Mouse (Mus musculus) retina, postnatal 1 day (tissue): Measurements from ENCODE around the gene Pitpnc1.
"Not testable (repeated sequence)": the region's sequence is repeated elsewhere in the genome, so short reads cannot be mapped to it uniquely, and the experiment has no call there.

Experiments used
- DNase-seq: peaks from one replicate; pipeline ENCODE4 v3.0.0-alpha.2; 2012

Gene Pitpnc1

DNA sequence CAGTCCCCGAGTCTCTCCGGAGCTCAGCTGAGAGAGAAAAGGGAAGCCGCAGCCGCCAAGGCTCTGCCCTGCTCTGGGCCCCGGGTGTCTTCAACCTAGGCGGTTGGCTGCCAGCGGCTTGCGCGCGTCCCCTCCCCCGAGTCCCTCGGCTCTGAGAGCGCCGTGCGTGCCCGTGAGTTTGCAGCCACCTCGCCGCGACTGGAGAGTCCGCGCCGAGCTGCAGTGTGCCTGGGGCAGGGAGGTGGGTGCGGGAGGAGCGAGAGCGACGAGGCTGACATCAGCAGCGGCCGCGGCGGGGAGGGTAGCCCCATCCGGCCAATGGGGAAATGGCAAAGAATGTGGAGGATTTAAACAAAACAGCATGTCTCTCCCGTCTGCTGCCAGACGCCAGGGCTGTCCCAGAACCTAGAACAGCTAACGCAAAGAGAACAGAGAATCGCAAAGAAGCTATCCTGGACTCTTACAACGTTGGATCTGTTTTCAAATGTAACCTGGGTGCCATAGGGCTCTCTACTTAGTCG, at the start of gene Pitpnc1:
Gene Pitpnc1, minus strand, starts transcription at position 179 of the 521 bp plus-strand sequence.
- DNase-seq = peak; percentile 92

- no peak for DNase-seq
These were observed 48.3 kb upstream of the Pitpnc1 start for GRCm38 (mm10) chr11:107518645-107519429.

DNA sequence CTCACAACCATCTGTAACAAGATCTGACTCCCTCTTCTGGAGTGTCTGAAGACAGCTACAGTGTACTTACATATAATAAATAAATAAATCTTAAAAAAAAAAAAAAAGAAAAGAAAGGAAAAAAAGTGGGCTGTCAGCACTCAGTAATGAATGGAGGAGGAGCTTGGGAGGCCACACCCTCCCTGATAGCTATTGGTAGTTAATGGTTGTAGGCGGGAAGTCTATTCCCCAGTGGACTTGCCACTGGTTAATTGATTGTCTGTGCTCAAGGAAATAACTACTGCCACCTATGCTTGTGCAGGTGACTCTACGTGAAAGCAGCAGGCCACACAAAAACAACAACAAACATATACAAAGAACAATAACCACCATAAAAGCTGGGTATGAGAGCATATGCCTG, 45.9 kb upstream of the Pitpnc1 start:
- no peak for DNase-seq

- DNase-seq = no peak
These were observed 42.5 kb upstream of the Pitpnc1 start for GRCm38 (mm10) chr11:107513047-107513446.

- peak; percentile 73 for DNase-seq
These were observed 41.5 kb upstream of the Pitpnc1 start for GRCm38 (mm10) chr11:107511954-107512353.

GRCm38 (mm10) chr11:107510362-107511269, 40.1 kb upstream of the Pitpnc1 start:
- peak; percentile 35 for DNase-seq

DNA sequence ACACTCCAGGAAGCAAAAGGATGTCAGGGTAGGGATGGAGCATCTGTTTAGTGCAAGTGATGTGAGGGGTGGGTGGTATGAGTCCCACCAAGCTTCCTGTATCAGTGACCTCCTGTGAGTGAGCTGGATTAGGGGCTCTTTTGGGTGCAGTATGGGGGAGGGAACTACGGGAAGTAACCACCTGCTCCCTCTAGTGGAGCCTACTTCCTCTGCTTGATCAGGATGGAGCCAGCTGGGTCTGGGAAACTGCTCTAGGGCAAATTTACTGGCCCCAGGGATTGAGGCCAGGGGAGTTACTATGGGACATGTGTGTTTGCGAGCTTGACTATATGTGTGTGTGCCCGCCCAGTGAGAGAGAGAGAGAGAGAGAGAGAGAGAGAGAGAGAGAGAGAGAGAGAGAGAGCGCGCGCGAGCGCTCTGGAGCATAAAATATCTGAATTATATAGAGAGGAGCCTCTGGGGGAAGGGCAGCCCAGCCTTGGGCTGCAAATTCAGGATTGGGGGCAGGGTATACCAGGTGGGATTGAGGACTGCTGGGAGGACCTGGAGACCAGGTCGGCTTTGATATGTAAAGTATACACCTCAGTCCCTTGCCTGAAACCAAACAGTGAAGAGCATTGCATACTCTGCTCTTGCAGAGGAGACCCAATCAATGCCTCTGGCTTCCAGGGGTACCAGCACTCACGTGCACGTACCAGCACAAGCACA, 39.3 kb upstream of the Pitpnc1 start:
- peak; percentile 77 for DNase-seq

DNA sequence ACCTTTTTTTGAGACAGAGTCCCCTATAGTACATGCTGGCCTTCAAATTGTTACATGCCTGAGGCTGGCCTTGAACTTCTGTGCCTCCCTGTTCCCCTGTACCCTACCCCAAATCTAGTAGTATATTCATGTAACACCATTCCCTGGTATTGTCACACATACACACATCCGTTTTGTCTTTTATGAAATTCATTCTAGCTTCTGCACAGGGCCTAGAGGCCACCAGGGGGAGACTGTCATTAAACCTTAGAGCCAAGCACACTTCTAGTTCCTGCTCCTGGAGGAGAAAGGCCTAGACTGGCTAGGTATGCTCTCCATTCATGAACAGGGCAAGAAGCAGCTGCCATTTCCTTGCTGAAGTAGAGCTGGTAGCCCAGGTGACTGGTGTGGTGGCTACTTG, 35.8 kb upstream of the Pitpnc1 start:
- DNase-seq = peak; percentile 46

GRCm38 (mm10) chr11:107504364-107504763, 33.9 kb upstream of the Pitpnc1 start:
- not testable (repeated sequence) for DNase-seq

- no peak for DNase-seq
These were observed 32.3 kb upstream of the Pitpnc1 start for GRCm38 (mm10) chr11:107502801-107503200.

DNA sequence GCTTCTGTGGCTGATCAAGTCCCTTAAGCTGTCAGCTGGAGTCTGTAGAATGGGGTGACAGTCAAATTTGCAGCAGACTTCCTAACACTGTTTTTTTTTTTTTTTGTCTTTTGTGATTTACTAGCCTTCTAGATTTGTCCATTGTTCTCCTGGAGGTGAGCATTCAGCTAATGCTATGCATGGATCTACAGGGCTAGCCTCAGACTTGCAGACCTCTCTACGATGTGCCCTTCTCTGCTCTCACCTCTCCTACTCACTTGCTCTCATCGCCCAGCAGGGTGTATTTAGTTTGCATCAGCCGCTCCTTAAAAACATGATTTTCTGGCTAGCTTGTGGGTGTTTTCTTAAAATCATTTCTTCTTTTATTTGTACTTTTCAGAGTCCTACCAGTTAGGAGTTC, 13.8 kb upstream of the Pitpnc1 start:
- no peak for DNase-seq

DNA sequence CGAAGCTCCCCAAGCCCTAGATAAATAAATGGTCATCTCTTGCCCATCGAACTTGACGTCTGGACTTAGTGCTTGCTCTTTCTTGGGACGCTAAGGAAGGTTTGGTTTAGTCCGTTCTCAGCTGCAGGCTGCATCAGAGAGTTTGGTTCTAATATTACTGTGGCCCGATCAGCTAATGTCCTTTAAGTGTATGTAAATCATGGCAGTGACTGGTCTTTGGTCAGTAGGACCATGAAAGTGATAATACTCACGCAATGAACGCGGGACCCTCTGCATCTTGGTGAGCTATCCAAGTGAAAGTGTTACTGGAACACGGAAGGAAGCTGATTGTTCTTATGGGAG, 9.3 kb upstream of the Pitpnc1 start:
- DNase-seq = no peak

GRCm38 (mm10) chr11:107479053-107479861, 8.8 kb upstream of the Pitpnc1 start, which contains the start of gene Psmd12:
Gene Psmd12 (plus strand): TSS chr11:107479484.
- peak; percentile 97 for DNase-seq

GRCm38 (mm10) chr11:107473137-107473820, 2.8 kb upstream of the Pitpnc1 start:
- peak; percentile 94 for DNase-seq

DNA sequence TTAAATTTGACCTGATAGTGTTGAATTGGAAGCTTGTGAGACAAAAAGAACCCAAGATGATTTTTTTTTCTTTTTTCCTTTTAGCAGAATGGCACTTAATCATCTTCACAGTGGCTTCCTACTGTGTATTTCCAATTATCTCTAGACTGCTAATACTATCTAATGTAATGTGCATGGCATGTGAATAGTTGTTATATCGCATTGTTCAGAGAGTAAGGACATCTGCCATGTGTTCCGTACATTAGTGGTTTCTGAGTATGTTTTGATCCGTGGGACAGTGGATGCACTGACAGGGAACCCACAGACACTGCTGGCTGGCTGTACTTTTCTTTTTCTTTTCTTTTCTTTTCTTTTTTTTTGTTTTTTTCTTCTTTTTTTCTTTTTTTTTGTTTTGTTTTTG, 1.8 kb upstream of the Pitpnc1 start:
- no peak for DNase-seq

GRCm38 (mm10) chr11:107471071-107471720, 697 bp upstream of the Pitpnc1 start:
- no peak for DNase-seq

- peak; percentile 66 for DNase-seq
These were observed 752 bp downstream of the Pitpnc1 start for GRCm38 (mm10) chr11:107469523-107470371.

DNA sequence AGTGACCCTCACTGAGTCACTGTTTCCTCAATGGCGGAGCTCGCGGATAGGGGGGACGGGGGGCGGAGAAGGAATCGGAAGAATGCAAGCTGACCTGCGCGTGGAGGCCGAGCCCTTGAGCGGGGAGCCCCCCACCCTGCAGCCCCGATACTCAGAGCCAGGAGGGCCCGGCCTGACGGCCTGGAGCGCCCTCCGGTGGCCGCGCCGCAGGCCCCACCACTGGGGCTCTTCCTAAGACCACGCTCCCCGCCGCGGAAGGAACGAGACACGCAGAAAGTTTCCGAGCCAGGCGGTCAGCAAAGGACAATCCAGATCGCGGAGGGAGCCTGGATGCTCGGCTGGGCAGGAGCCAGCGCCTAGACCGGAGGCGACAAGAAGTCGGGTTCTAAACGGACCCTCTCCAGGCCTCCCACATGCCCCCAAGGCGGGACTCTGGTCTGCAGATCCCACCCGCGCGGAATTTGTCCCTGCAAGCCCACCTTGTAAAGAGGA, 1.4 kb downstream of the Pitpnc1 start:
- DNase-seq = peak; percentile 89

DNA sequence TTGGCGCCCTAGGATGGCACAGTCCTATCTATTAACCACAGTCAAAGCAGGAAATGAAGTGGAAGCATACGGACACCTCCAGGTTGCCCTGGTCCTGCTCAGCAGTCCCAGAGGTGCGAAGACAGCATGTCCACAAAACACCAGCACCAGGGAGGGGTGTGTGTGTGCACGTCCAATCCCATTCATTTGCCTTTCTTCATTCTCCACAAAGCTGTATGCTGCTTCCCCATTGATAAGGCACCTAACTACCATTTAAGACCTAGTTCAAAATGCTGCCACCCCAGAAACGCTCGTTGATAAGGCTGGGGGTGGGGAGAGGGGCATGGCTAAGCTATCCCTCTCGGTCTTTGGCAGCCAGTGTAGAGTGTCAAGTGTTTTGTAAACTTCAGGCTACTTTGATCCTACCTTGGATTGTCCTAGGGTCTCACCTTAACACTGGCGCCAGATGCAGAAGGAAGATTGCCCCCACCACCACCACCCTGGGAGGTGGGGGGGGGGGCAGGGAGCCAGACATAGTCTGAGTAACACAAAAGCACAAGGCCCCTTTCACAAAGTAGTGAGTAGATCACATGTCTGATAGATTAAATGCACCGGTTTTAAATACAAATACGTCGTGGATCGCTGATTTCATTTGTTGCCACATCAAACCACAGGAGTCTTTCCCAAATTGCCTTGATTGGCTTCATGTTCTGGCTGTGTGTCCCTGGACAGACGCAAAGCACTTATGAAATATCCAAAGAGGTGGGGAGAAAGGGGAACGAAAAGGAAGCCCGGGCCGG, 2.1 kb downstream of the Pitpnc1 start:
- DNase-seq = peak; percentile 21
